Mouse (Mus musculus) forebrain, embryonic 16.5 days (tissue): ENCODE measurements around the gene Erc2. TPM values are rescaled to one million over a fixed set of nuclear protein-coding genes. Genes with fewer than 3 reads are reported as not detected.

ENCODE experiments used
- ATAC-seq: fragments of 200-750 bp; cut with Nextera tagmentation; 2 replicates; pipeline ENCODE4 v1.8.0; 2017; ENCODE audit warnings: mild to moderate bottlenecking, moderate library complexity
- H3K27ac ChIP-seq: fragments of 300-500 bp; sonication (generic); 2 replicates; pipeline ENCODE4 v1.5.1; 2014; ENCODE audit warnings: low read length, control low read depth
- H3K27me3 ChIP-seq: fragments of 300-500 bp; sonication (generic); replicated peaks from 2 replicates; pipeline ENCODE4 v1.6.1; 2014; ENCODE audit warnings: low read length; ENCODE audit not compliant: control insufficient read depth, insufficient read depth
- H3K36me3 ChIP-seq: fragments of 300-500 bp; sonication (generic); 2 replicates; pipeline ENCODE4 v1.6.1; 2014; ENCODE audit not compliant: control insufficient read depth, insufficient read depth
- H3K4me1 ChIP-seq: fragments of 300-500 bp; sonication (generic); replicated peaks from 2 replicates; pipeline ENCODE4 v1.6.1; 2014; ENCODE audit warnings: low read length; ENCODE audit not compliant: control insufficient read depth, insufficient read depth
- H3K4me2 ChIP-seq: fragments of 300-500 bp; sonication (generic); 2 replicates; pipeline ENCODE4 v1.6.1; 2014; ENCODE audit warnings: mild to moderate bottlenecking, low read length, control low read depth
- H3K4me3 ChIP-seq: fragments of 300-500 bp; sonication (generic); replicated peaks from 2 replicates; pipeline ENCODE4 v1.5.1; 2014; ENCODE audit warnings: mild to moderate bottlenecking, low read length, control low read depth
- H3K9ac ChIP-seq: fragments of 300-500 bp; sonication (generic); replicated peaks from 2 replicates; pipeline ENCODE4 v1.6.1; 2014; ENCODE audit warnings: low read depth, low read length, control low read depth
- H3K9me3 ChIP-seq: fragments of 300-500 bp; sonication (generic); 2 replicates; pipeline ENCODE4 v1.6.1; 2016; ENCODE audit warnings: low read length; ENCODE audit not compliant: control insufficient read depth
- WGBS: fragments of 180-500 bp; shearing (Covaris S2); extraction: QIAGEN DNeasy Blood & Tissue Kit; methylation state at CpG from one replicate; pipeline ENCODE4 v1.1.7; 2014; 5-methylcytosine and 5-hydroxymethylcytosine counted together
- polyA plus RNA-seq: library from polyadenylated mRNA; unstranded; fragments of >200 nt; fragmentation: Nextera tagmentation; extraction: Ambion mirVana; gene quantifications from 2 replicates; pipeline ENCODE4 v1.2.1, GENCODE M21; 2015

The Erc2 gene
- polyA plus RNA-seq, 1 experiment from 2014 or later = 78.0 TPM

DNA sequence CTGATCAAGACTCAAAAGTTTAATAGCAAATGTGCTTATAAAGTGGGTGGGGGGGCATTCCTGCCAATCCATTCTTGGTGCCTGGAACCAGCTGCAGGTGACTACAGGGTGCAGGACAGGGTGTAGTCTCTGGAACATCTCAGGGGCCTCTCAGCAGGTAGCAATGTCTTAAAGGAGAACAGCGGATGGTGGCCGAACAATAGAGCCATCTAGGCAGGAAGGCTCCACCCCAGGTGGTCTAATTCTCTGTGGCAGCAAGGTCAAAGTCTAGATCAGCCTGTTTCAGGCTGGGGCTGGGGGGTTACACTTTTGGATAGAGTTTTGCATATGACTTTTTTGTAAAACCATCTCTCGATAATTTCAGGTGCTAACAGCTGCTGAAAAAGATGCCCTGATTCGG, 51.9 kb downstream of the Erc2 start:
- no peak for ATAC-seq
- no peak overlapping the region for H3K9ac ChIP-seq
- no peaks in the 10 kb centered on the region for H3K4me1 ChIP-seq
- no peaks in the 10 kb centered on the region for H3K9me3 ChIP-seq
- no peak overlapping the region for H3K4me3 ChIP-seq
- WGBS = 83% methylated on average over 4 of the region's 4 CpGs
- H3K36me3 ChIP-seq = no peaks in the 10 kb centered on the region
- no peak overlapping the region for H3K27ac ChIP-seq
- H3K4me2 ChIP-seq = no peak overlapping the region
- H3K27me3 ChIP-seq = no peaks in the 10 kb centered on the region

DNA sequence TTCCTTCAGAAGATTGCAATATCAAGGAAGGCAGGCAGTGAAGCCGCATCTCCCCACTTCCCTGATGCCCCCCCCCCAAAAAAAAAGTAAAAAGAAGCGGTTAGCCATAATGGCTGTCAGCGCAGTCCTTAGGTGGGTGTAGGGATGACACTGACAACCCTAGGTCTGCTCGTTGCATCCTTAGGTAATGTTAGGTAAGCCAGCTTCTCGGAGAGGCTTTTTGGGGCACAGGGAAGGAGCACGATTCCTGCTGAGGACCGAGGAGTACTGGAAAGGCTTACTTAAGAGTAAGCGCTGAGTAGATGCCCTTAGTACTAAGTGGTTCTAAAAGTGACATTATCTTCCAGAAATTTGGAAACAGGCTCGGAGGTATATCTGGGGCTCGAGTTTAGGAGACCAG, 52.3 kb downstream of the Erc2 start:
- H3K36me3 ChIP-seq = no peaks in the 10 kb centered on the region
- WGBS = 89% methylated on average over 10 of the region's 10 CpGs
- ATAC-seq = no peak

DNA sequence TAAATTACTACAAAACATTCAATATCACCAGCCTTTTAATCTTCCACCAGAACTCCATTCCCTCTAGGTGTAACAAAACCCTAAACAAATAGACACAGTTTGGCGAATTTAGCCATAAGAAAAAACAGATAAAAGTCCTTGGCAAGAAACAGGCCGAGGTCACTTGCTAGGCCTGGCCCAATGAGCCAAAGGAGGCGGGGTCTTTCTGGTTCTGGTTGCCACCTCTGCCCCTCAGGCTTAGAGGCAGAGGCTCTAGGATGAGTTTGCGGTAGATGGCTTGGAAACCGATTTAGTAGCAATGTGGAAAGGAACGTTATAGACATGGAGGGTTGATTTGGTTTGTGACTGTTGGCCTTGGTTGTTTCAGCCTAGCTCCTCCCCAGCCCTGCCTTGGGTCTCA, 52.8 kb downstream of the Erc2 start:
- Histone ChIP-seq H3K27me3 (no peaks in the 10 kb centered on the region), H3K27ac (no peak overlapping the region), H3K4me1 (no peaks in the 10 kb centered on the region), H3K9me3 (no peaks in the 10 kb centered on the region), H3K4me2 (no peak overlapping the region), H3K36me3 (no peaks in the 10 kb centered on the region), H3K9ac (no peak overlapping the region), H3K4me3 (no peak overlapping the region)
- 93% methylated on average over 6 of the region's 6 CpGs for WGBS
- no peak for ATAC-seq

More for the DNA sequence above, 52.3 kb downstream of the Erc2 start:
- no peak overlapping the region for H3K4me2 ChIP-seq
- no peaks in the 10 kb centered on the region for H3K27me3 ChIP-seq
- no peak overlapping the region for H3K9ac ChIP-seq
- no peak overlapping the region for H3K27ac ChIP-seq
- no peaks in the 10 kb centered on the region for H3K4me1 ChIP-seq
- no peaks in the 10 kb centered on the region for H3K9me3 ChIP-seq
- H3K4me3 ChIP-seq = no peak overlapping the region

DNA sequence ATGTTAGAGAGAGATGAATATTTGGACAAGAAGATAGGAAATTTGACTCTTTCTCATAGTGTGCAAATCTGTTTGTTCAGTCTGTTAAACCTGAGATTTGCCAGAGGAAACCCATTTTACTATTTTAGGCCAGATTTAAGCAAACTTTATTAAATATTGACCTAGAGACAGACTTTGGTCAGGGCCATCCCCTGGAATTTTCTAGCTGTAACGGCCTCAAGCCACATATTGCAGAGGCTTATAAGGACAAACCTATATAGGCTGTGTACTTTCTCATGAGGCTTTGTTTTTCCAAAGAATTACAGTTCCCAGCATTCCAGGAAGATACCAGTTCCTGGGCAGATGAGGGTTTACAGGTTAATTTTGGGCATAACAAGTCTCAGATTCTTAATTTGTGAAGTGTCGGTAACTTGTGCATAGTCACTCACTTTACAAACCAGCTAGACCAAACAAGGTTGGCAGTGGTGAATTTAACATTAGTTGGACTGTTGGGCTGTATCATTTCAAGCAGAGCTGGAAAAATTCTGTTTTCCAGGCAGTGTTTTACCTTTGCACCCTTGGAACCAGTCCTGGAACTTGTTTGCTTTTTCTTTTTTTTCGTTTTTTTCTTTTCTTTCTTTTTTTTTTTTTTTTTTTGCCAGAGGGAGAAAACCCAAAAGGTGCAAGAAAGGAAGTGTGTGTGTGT, 60.3 kb downstream of the Erc2 start:
- H3K9ac ChIP-seq = no peak overlapping the region
- H3K4me3 ChIP-seq = no peak overlapping the region
- H3K27ac ChIP-seq = no peak overlapping the region
- 85% methylated on average over 3 of the region's 3 CpGs for WGBS
- H3K9me3 ChIP-seq = no peaks in the 10 kb centered on the region
- ATAC-seq = no peak
- no peaks in the 10 kb centered on the region for H3K4me1 ChIP-seq
- no peaks in the 10 kb centered on the region for H3K27me3 ChIP-seq
- H3K36me3 ChIP-seq = no peaks in the 10 kb centered on the region
- H3K4me2 ChIP-seq = no peak overlapping the region

DNA sequence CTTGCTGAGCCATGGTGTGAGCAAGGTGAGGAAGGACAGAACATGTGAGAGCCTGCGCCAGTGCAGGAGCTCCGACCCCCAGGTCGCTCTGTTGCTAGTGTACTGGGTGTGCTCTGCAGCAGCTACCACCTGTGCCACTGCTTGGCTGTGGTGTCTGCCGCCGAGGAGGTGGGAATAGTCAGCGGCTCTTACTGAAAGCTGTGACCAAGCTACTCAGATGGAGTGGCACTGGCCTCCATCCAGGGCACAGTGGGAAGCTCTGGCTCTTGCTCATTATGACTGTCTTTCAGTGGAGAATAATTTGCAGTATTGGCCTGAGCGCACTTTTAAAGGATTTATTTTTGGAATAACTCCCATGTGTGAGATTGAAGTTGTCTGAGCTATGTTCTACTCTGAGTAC, 73.6 kb downstream of the Erc2 start:
- peak; percentile 58; the same call in 1 of the 2 replicates for ATAC-seq
- 61% methylated on average over 7 of the region's 7 CpGs for WGBS
- Histone ChIP-seq H3K4me1 (peaks cover 9% of the 10 kb centered on the region; the same call in 1 of the 2 replicates), H3K9ac (no peak overlapping the region), H3K4me2 (no peak overlapping the region), H3K27me3 (no peaks in the 10 kb centered on the region), H3K27ac (no peak overlapping the region), H3K4me3 (no peak overlapping the region), H3K36me3 (no peaks in the 10 kb centered on the region), H3K9me3 (no peaks in the 10 kb centered on the region)

DNA sequence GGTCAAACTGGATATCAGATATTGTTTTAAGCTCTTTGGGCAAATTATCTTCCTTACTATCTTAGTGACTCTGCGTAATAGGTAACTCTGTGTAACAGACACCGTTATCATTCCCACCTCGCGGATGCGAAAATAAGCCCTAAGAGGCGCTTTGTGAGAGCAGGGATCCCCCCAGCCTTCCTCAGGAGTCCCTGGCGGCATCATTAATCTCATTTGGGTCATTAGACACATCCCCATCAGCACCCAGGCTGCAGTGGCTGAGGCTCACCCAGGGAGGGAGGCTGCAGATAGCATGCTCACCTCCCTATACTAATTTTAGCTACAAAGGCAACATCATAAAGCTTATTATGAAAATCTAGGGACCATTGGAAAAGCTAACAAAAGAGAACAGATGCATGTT, 95.1 kb downstream of the Erc2 start:
- H3K4me2 ChIP-seq = no peak overlapping the region
- no peak overlapping the region for H3K4me3 ChIP-seq
- no peaks in the 10 kb centered on the region for H3K9me3 ChIP-seq
- H3K27ac ChIP-seq = no peak overlapping the region
- H3K36me3 ChIP-seq = no peaks in the 10 kb centered on the region
- H3K9ac ChIP-seq = no peak overlapping the region
- H3K4me1 ChIP-seq = no peaks in the 10 kb centered on the region; the same call in 1 of the 2 replicates
- WGBS = 74% methylated on average over 7 of the region's 7 CpGs
- H3K27me3 ChIP-seq = no peaks in the 10 kb centered on the region
- no peak for ATAC-seq

DNA sequence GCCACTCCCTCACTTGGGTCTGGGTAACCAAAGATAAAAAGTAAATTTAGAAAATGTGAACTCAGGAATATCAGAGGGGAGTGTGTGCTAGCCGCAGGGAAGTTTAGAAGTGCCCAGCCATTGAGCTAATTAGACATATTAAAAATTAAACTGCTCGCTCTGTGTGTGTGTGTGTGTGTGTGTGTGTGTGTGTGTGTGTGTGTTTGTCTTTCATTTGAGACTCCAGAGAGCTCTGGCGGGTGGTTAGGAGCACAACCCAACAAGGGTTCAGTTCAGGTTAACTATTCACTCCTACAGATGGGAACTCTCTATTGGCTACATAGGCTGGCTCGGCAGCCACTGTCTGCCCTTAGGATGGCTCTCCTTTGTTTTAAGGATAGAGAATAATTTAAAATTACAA, 97.4 kb downstream of the Erc2 start:
- no peak overlapping the region for H3K4me2 ChIP-seq
- H3K27me3 ChIP-seq = no peaks in the 10 kb centered on the region
- H3K36me3 ChIP-seq = no peaks in the 10 kb centered on the region
- H3K9ac ChIP-seq = no peak overlapping the region
- WGBS = 84% methylated on average over 4 of the region's 4 CpGs
- no peaks in the 10 kb centered on the region for H3K4me1 ChIP-seq
- no peak for ATAC-seq
- no peak overlapping the region for H3K27ac ChIP-seq
- H3K9me3 ChIP-seq = no peaks in the 10 kb centered on the region
- no peak overlapping the region for H3K4me3 ChIP-seq

DNA sequence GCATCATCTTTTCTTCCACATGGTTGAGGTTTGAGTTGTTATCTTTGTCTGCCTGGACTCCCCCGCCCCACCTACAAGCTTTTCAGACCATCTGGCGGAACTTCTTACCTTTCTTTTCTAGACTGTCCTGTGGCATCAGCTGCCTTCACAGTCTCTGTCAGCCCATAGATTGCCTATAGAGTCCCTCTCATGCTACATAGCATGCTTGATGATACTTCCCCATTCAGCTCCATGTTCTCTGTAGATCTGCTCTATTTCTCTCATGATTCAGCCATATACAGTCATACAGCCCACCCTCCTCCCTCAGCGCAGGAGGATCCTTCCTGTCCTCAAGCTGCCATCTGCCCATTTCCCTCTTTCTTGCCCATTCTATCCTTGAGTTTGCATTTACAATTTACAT, 98.7 kb downstream of the Erc2 start:
- no peak for ATAC-seq
- Histone ChIP-seq H3K4me1 (no peaks in the 10 kb centered on the region), H3K9ac (no peak overlapping the region), H3K4me2 (no peak overlapping the region), H3K27ac (no peak overlapping the region), H3K4me3 (no peak overlapping the region), H3K27me3 (no peaks in the 10 kb centered on the region), H3K9me3 (no peaks in the 10 kb centered on the region), H3K36me3 (no peaks in the 10 kb centered on the region)
- WGBS = 94% methylated on average over 3 of the region's 3 CpGs

DNA sequence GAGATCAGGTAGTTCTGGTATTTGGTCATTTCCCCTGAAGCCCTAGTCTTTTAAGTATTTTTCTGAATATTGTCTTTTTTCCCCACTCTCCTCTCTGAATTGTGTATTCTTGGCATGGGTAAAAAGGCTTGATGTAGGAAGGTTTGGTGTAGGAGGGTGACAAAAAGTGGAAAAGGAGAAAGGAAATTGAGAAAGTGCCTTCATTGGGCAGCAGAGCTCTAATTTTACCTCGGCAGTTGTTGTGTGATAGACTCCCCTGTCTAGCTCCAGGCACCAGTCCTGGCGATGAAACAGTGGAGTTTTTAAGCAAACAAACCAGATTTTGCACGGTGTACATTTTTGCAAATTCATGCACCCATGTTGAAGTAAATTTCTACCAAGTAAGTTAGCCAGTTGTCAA, 99.5 kb downstream of the Erc2 start:
- Histone ChIP-seq H3K9ac (no peak overlapping the region), H3K4me2 (no peak overlapping the region), H3K27me3 (no peaks in the 10 kb centered on the region), H3K36me3 (no peaks in the 10 kb centered on the region), H3K4me1 (no peaks in the 10 kb centered on the region), H3K27ac (no peak overlapping the region), H3K4me3 (no peak overlapping the region), H3K9me3 (no peaks in the 10 kb centered on the region)
- 92% methylated on average over 3 of the region's 3 CpGs for WGBS
- ATAC-seq = no peak

DNA sequence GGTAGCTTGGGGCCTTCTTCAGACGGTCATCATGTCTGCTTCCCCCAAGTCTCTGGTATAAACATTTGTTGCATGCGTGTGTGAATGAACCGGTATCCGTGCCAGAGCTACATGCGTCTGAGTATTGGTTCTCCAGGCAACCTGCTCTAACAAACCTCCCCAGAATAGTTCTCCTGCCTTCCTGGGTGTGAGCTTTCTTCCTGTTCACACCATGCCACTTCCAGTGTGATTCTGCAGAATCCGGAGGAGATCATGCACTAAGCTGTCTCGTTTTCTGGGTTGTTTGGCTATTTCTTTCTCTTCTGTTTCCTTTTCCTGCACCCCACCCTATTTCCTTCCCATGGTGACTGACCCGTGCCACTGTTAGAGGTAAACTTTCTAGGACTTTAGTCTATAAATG, 105.3 kb downstream of the Erc2 start:
- Histone ChIP-seq H3K4me2 (no peak overlapping the region), H3K9ac (no peak overlapping the region), H3K4me1 (0 out of 2 replicates have a peak, but pooled peaks cover 2% of the 10 kb centered on the region), H3K27ac (no peak overlapping the region), H3K9me3 (no peaks in the 10 kb centered on the region), H3K36me3 (no peaks in the 10 kb centered on the region), H3K4me3 (no peak overlapping the region), H3K27me3 (no peaks in the 10 kb centered on the region)
- WGBS = 86% methylated on average over 8 of the region's 8 CpGs
- ATAC-seq = no peak
